Mouse (Mus musculus): ENCODE results near the gene Srm. TPM values are rescaled to one million over a fixed set of nuclear protein-coding genes. Genes with fewer than 3 reads are reported as not detected.

Srm gene
- polyA plus RNA-seq, 1 experiment from 2014 or later = 260 TPM

- peaks cover 39% of the 10 kb centered on the region for H3K36me3 ChIP-seq (ENCODE audit: control insufficient read depth, insufficient read depth, low read length)
- H3K9me3 ChIP-seq (ENCODE audit: control insufficient read depth, low read length) = no peaks in the 10 kb centered on the region
- peak overlapping the region; percentile 82 for H3K9ac ChIP-seq (ENCODE audit: low read length)
- peak overlapping the region; percentile 91 for H3K4me2 ChIP-seq (ENCODE audit: low read length)
- DNase-seq (ENCODE audit: low spot score) = peak; percentile 62
- H3K4me1 ChIP-seq (replicated peaks; ENCODE audit: control insufficient read depth, insufficient read depth, low read length) = peaks cover 11% of the 10 kb centered on the region
- ATAC-seq (replicated peaks; ENCODE audit: low FRiP score, low TSS enrichment, low read depth) = peak; percentile 56
- H3K27me3 ChIP-seq (replicated peaks; ENCODE audit: control insufficient read depth, insufficient read depth, low read length) = no peaks in the 10 kb centered on the region
- peak overlapping the region; percentile 33; the same call in 1 of the 2 replicates for H3K27ac ChIP-seq (ENCODE audit: low read depth)
- WGBS = under 1% methylated on average over 53 of the region's 53 CpGs
- H3K4me3 ChIP-seq (ENCODE audit: low read depth, low read length) = peak overlapping the region; percentile 76
Observed at GRCm38 (mm10) chr4:148591637-148592380, 506 bp downstream of the Srm start.

GRCm38 (mm10) chr4:148593996-148594395 is 2.7 kb downstream of the Srm start:
- Histone ChIP-seq H3K4me2 (ENCODE audit: low read length) (no peak overlapping the region), H3K27me3 (replicated peaks; ENCODE audit: control insufficient read depth, insufficient read depth, low read length) (no peaks in the 10 kb centered on the region), H3K4me3 (ENCODE audit: low read depth, low read length) (no peak overlapping the region), H3K9ac (ENCODE audit: low read length) (no peak overlapping the region), H3K36me3 (ENCODE audit: control insufficient read depth, insufficient read depth, low read length) (peaks cover 58% of the 10 kb centered on the region), H3K9me3 (ENCODE audit: control insufficient read depth, low read length) (peaks cover 2% of the 10 kb centered on the region; the same call in 1 of the 2 replicates), H3K27ac (ENCODE audit: low read depth) (no peak overlapping the region), H3K4me1 (replicated peaks; ENCODE audit: control insufficient read depth, insufficient read depth, low read length) (peaks cover 11% of the 10 kb centered on the region)
- ATAC-seq (replicated peaks; ENCODE audit: low FRiP score, low TSS enrichment, low read depth) (no peak), DNase-seq (ENCODE audit: low spot score) (no peak)
- 94% methylated on average over 11 of the region's 11 CpGs for WGBS

- no peak for DNase-seq (ENCODE audit: low spot score)
- Histone ChIP-seq H3K4me3 (ENCODE audit: low read depth, low read length) (no peak overlapping the region), H3K9me3 (ENCODE audit: control insufficient read depth, low read length) (peaks cover 2% of the 10 kb centered on the region; the same call in 1 of the 2 replicates), H3K4me1 (replicated peaks; ENCODE audit: control insufficient read depth, insufficient read depth, low read length) (peaks cover 8% of the 10 kb centered on the region), H3K4me2 (ENCODE audit: low read length) (no peak overlapping the region), H3K36me3 (ENCODE audit: control insufficient read depth, insufficient read depth, low read length) (peaks cover 58% of the 10 kb centered on the region), H3K27me3 (replicated peaks; ENCODE audit: control insufficient read depth, insufficient read depth, low read length) (no peaks in the 10 kb centered on the region), H3K27ac (ENCODE audit: low read depth) (no peak overlapping the region), H3K9ac (ENCODE audit: low read length) (no peak overlapping the region)
- 90% methylated on average over 6 of the region's 6 CpGs for WGBS
- ATAC-seq (replicated peaks; ENCODE audit: low FRiP score, low TSS enrichment, low read depth) = no peak
Observed at GRCm38 (mm10) chr4:148595916-148596315, 4.6 kb downstream of the Srm start.

- H3K36me3 ChIP-seq (ENCODE audit: control insufficient read depth, insufficient read depth, low read length) = peaks cover 58% of the 10 kb centered on the region
- DNase-seq (ENCODE audit: low spot score) = no peak
Observed at GRCm38 (mm10) chr4:148596731-148597130, 5.4 kb downstream of the Srm start.

GRCm38 (mm10) chr4:148598826-148599225 is 7.5 kb downstream of the Srm start:
- H3K4me1 ChIP-seq (replicated peaks; ENCODE audit: control insufficient read depth, insufficient read depth, low read length) = no peaks in the 10 kb centered on the region
- no peak for DNase-seq (ENCODE audit: low spot score)
- no peak overlapping the region for H3K4me2 ChIP-seq (ENCODE audit: low read length)
- no peaks in the 10 kb centered on the region for H3K27me3 ChIP-seq (replicated peaks; ENCODE audit: control insufficient read depth, insufficient read depth, low read length)
- peaks cover 49% of the 10 kb centered on the region for H3K36me3 ChIP-seq (ENCODE audit: control insufficient read depth, insufficient read depth, low read length)
- H3K9ac ChIP-seq (ENCODE audit: low read length) = no peak overlapping the region
- no peak for ATAC-seq (replicated peaks; ENCODE audit: low FRiP score, low TSS enrichment, low read depth)
- H3K4me3 ChIP-seq (ENCODE audit: low read depth, low read length) = no peak overlapping the region
- H3K9me3 ChIP-seq (ENCODE audit: control insufficient read depth, low read length) = peaks cover 2% of the 10 kb centered on the region; the same call in 1 of the 2 replicates
- WGBS = 94% methylated on average over 12 of the region's 12 CpGs
- H3K27ac ChIP-seq (ENCODE audit: low read depth) = no peak overlapping the region

More at GRCm38 (mm10) chr4:148596731-148597130, 5.4 kb downstream of the Srm start:
- peaks cover 8% of the 10 kb centered on the region for H3K4me1 ChIP-seq (replicated peaks; ENCODE audit: control insufficient read depth, insufficient read depth, low read length)
- H3K27me3 ChIP-seq (replicated peaks; ENCODE audit: control insufficient read depth, insufficient read depth, low read length) = no peaks in the 10 kb centered on the region
- H3K27ac ChIP-seq (ENCODE audit: low read depth) = no peak overlapping the region
- H3K9ac ChIP-seq (ENCODE audit: low read length) = no peak overlapping the region
- H3K4me3 ChIP-seq (ENCODE audit: low read depth, low read length) = no peak overlapping the region
- ATAC-seq (replicated peaks; ENCODE audit: low FRiP score, low TSS enrichment, low read depth) = no peak
- H3K9me3 ChIP-seq (ENCODE audit: control insufficient read depth, low read length) = peaks cover 2% of the 10 kb centered on the region; the same call in 1 of the 2 replicates
- WGBS = 94% methylated on average over 3 of the region's 3 CpGs
- no peak overlapping the region for H3K4me2 ChIP-seq (ENCODE audit: low read length)

GRCm38 (mm10) chr4:148600316-148600715 is 9.0 kb downstream of the Srm start:
- ATAC-seq (replicated peaks; ENCODE audit: low FRiP score, low TSS enrichment, low read depth) = 0 out of 2 replicates have a peak, but pooled peaks have one; percentile 17

GRCm38 (mm10) chr4:148601871-148602270 is 10.6 kb downstream of the Srm start:
- peaks cover 2% of the 10 kb centered on the region; the same call in 1 of the 2 replicates for H3K9me3 ChIP-seq (ENCODE audit: control insufficient read depth, low read length)
- H3K36me3 ChIP-seq (ENCODE audit: control insufficient read depth, insufficient read depth, low read length) = peaks cover 18% of the 10 kb centered on the region
- H3K27me3 ChIP-seq (replicated peaks; ENCODE audit: control insufficient read depth, insufficient read depth, low read length) = no peaks in the 10 kb centered on the region
- no peak for DNase-seq (ENCODE audit: low spot score)
- 81% methylated on average over 4 of the region's 4 CpGs for WGBS
- no peak overlapping the region for H3K9ac ChIP-seq (ENCODE audit: low read length)
- H3K4me2 ChIP-seq (ENCODE audit: low read length) = no peak overlapping the region
- no peak overlapping the region for H3K4me3 ChIP-seq (ENCODE audit: low read depth, low read length)
- no peak overlapping the region for H3K27ac ChIP-seq (ENCODE audit: low read depth)
- no peak for ATAC-seq (replicated peaks; ENCODE audit: low FRiP score, low TSS enrichment, low read depth)
- no peaks in the 10 kb centered on the region for H3K4me1 ChIP-seq (replicated peaks; ENCODE audit: control insufficient read depth, insufficient read depth, low read length)

More at GRCm38 (mm10) chr4:148600316-148600715, 9.0 kb downstream of the Srm start:
- Histone ChIP-seq H3K4me2 (ENCODE audit: low read length) (no peak overlapping the region), H3K4me1 (replicated peaks; ENCODE audit: control insufficient read depth, insufficient read depth, low read length) (no peaks in the 10 kb centered on the region), H3K4me3 (ENCODE audit: low read depth, low read length) (no peak overlapping the region), H3K27me3 (replicated peaks; ENCODE audit: control insufficient read depth, insufficient read depth, low read length) (no peaks in the 10 kb centered on the region), H3K36me3 (ENCODE audit: control insufficient read depth, insufficient read depth, low read length) (peaks cover 34% of the 10 kb centered on the region), H3K9ac (ENCODE audit: low read length) (no peak overlapping the region), H3K27ac (ENCODE audit: low read depth) (no peak overlapping the region), H3K9me3 (ENCODE audit: control insufficient read depth, low read length) (peaks cover 2% of the 10 kb centered on the region; the same call in 1 of the 2 replicates)
- 87% methylated on average over 4 of the region's 4 CpGs for WGBS
- DNase-seq (ENCODE audit: low spot score) = no peak

GRCm38 (mm10) chr4:148602357-148603120 is 11.2 kb downstream of the Srm start, which contains the start of gene Masp2:
Gene Masp2 (plus strand): TSS chr4:148602554.
- no peaks in the 10 kb centered on the region for H3K4me1 ChIP-seq (replicated peaks; ENCODE audit: control insufficient read depth, insufficient read depth, low read length)
- H3K4me3 ChIP-seq (ENCODE audit: low read depth, low read length) = no peak within 1 kb of the TSS
- ATAC-seq (replicated peaks; ENCODE audit: low FRiP score, low TSS enrichment, low read depth) (no peak), DNase-seq (ENCODE audit: low spot score) (no peak)
- no peak within 1 kb of the TSS for H3K9ac ChIP-seq (ENCODE audit: low read length)
- no peak within 1 kb of the TSS for H3K27ac ChIP-seq (ENCODE audit: low read depth)
- no peak within 1 kb of the TSS for H3K4me2 ChIP-seq (ENCODE audit: low read length)
- H3K27me3 ChIP-seq (replicated peaks; ENCODE audit: control insufficient read depth, insufficient read depth, low read length) = no peaks in the 10 kb centered on the region
- H3K9me3 ChIP-seq (ENCODE audit: control insufficient read depth, low read length) = peaks cover 2% of the 10 kb centered on the region; the same call in 1 of the 2 replicates
- 87% methylated on average over 14 of the region's 14 CpGs for WGBS
- peaks cover 11% of the 10 kb centered on the region for H3K36me3 ChIP-seq (ENCODE audit: control insufficient read depth, insufficient read depth, low read length)

Measured in intestine, embryonic 14.5 days (tissue).